Mouse (Mus musculus) spleen, embryonic (tissue): Measurements from ENCODE around the gene Hba-a1.
"Not testable (repeated sequence)": the region's sequence is repeated elsewhere in the genome, so short reads cannot be mapped to it uniquely, and the experiment has no call there.

ENCODE experiments used
- CTCF ChIA-PET: fragments of 350-600 bp; sonication (Branson Sonifier 250); formaldehyde crosslinking; loops from one replicate; lab custom pipeline; 2022; lab: Charles Lee

Gene Hba-a1

DNA sequence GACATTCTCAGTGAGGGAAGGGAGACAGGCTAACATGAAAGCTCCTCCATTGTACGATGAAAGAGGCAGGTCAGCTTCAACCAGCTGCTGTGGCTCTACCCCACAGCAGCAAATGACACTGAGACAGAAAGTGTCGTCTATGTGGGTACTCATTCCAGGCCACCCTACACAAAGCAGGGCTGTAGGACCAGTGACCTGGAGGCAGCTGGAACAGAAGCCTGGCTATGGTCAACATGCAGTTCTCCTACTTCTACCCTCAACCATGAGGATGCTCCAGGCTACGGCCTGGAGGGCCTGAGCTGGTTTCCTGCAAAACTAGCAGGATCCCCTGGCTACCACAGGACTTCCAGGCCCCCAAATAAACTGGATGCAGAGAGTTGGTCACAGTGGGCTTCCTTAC is 26.7 kb upstream of the Hba-a1 start:
- CTCF ChIA-PET = no interaction called here

DNA sequence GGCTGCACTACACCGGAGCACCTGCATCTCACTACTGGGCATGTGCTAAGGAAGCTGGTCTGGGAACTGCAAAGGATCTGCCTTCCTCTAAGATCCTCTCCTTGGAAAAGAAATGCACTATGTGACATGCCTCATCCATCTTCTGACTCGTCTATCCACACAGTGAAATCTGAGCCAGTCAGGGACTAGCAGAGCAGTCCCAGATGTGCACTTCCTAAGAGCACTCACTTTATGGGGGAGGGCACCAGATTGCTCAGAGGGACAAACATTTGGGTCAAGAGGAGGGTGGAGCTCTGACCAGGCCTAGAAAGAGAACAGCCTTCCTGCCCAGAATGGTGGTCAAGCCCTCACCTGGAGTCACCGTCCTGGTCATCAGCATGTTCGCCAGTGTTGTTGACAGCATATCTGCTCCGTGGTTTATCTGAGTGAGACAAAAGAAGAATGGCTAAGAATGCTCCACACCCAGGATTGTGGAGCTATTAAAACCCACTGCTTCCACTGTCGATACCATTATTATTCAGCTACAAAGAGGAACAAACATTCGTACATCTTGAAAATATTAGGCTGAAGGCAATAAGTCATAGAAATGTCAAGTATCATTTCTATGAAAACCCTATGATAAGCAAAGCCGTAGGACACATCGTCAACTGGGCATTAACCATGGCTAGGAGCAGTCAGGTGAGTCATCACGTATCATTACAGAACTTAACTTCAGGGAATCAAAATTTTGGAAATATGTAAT is 20.5 kb upstream of the Hba-a1 start:
- CTCF ChIA-PET = interaction anchor here (1.0 kb wide), 1 partner anchor 15 kb away, joined by 3 read pairs; no protein-coding TSS in a partner anchor

DNA sequence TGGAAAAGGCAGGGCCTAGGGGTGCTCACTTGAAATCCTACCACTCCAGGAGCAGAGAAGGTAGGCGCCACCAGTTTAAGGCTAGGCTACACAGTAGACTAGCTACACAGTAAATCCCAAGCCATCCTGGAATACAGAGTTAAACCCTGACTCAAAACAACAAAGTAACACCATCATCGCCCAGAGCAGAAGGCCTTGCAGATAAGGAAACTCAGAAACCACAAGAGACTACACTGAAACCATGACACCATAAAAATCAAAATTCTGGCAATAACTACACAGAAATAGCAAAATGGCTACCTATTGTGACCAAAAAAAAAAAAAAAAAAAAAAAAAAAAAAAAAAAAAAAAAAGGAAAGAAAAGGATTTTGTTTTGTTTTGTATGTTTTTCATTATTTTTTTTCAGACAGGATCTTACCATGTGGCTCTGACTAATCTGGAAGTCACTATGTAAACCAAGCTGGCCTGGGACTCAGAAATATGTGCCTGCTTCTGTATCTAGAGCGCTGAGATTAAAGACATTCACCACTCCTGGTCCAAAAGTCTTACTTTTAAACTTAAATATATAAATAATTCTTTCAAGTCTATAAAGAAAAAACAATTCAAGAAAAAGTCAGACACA is 18.1 kb upstream of the Hba-a1 start:
- CTCF ChIA-PET = no interaction called here

DNA sequence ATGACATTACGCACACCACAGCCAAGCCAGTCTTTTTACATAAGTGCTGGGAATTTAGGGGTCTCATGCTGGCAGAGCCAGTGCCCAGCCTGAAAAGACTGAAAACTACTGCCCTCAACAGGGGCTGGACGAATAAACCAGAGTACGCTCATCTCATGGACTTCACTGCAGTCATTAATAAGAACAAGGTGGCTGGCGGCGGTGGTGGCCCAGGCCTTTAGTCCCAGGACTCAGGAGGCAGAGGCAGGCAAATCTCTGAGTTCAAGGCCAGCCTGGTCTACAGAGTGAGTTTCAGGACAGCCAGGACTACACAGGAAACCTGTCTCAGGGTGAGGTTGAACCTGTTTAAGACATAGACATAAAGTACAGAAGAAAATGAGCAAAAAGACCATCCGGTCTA is 17.1 kb upstream of the Hba-a1 start:
- CTCF ChIA-PET = no interaction called here

GRCm38 (mm10) chr11:32266776-32267175 is 16.5 kb upstream of the Hba-a1 start:
- CTCF ChIA-PET = no interaction called here

- CTCF ChIA-PET = no interaction called here
Observed at GRCm38 (mm10) chr11:32267188-32267884, 16.0 kb upstream of the Hba-a1 start, which contains the start of gene Nprl3. TSS of gene Nprl3 (minus strand) at chr11:32267707.

DNA sequence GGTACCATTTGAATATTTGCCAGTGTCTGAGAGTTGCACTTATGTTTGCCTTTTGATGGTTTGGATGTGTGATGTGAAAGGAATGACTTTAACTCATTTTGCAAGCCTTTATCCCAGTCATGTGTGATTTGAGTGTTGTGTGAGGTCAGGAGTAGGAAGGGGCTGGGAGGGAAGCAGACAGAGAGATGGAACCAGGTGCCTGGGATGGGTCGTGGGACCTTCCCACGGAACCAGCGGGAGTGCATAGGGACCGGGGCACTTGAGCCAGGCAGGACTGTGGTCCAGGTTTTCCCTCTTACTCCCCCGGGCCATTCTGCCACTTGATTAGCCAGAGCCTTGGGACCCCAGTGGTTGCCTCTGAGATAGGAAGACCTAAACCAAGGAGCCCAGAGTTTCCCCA is 15.3 kb upstream of the Hba-a1 start:
- CTCF ChIA-PET = interaction anchor here (0.6 kb wide), 1 partner anchor 319 kb away, joined by 3 read pairs; no protein-coding TSS in a partner anchor

GRCm38 (mm10) chr11:32268952-32269351 is 14.4 kb upstream of the Hba-a1 start:
- CTCF ChIA-PET = no interaction called here

DNA sequence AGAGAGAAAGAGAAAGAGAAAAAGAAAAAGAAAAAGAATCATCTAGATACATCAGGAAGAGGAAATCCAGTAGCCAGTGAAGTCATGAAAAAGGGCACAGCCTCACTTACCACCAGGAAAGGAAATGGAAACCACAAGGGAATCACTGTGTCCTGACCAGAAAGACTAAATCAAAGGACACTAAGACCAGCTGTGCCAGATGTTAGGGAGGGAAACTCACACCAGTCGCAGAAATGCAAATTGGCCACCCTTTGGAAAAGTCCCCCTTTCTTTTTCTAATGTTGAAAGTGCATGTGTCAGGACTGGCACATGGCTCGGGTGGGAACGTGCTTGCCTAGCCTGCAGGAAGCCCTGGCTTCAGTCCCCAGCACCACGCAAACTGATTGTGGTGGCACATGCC is 12.1 kb upstream of the Hba-a1 start:
- CTCF ChIA-PET = no interaction called here

DNA sequence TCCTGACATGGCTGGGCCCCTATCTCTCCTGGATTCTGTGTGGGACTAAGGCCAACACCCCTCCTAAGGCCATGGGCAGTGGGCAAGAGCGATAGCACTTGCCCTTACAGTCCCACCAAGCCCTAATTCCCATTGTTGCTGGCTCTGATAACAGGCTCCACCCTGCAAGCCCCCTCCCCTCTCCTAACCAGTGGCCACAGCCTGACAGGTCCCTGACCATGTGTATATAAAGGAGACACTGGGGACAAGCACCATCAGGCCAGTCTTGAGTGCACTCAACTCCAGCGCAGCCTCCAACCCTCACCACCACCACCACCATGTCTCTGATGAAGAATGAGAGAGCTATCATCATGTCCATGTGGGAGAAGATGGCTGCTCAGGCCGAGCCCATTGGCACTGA is 7.0 kb upstream of the Hba-a1 start, which contains the start of gene Hba-x:
Gene Hba-x (plus strand): TSS at position 54 of the 400 bp plus-strand sequence.
- CTCF ChIA-PET = no interaction called here

DNA sequence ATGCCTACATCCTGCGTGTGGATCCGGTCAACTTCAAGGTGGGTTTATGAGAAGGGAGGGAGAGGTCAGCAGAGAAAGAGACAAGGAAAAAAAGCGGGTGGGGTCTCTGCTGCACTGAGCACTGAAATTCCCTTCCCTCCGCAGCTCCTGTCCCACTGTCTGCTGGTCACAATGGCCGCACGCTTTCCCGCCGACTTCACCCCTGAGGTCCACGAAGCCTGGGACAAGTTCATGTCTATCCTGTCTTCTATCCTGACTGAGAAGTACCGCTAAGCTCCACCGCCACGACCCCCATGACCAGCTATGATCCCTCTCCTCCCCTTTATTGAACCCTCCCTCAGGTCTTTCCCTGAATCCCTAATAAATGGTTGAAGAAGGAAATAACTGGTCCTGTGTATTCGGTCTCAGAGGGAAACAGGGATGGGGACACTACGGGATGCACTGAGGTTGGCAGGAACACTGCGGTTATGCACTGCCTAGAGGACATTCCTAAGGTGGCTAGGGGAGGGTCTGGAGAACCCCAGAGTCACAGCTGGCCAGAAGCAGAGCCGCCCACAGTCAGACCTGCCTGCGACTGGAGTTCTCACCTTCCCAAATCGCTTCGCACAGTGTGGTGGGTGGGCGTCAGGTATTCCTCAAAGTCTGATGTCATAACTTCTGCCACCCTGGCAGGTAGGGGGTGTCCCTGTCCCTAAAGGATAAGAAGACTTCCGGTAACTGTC is 5.4 kb upstream of the Hba-a1 start:
- CTCF ChIA-PET = interaction anchor here (1.1 kb wide), 1 partner anchor 95 kb away, joined by 4 read pairs; no protein-coding TSS in a partner anchor

GRCm38 (mm10) chr11:32278458-32278957 is 4.8 kb upstream of the Hba-a1 start:
- CTCF ChIA-PET = interaction anchor here (1.1 kb wide), 1 partner anchor 96 kb away, joined by 4 read pairs; no protein-coding TSS in a partner anchor

DNA sequence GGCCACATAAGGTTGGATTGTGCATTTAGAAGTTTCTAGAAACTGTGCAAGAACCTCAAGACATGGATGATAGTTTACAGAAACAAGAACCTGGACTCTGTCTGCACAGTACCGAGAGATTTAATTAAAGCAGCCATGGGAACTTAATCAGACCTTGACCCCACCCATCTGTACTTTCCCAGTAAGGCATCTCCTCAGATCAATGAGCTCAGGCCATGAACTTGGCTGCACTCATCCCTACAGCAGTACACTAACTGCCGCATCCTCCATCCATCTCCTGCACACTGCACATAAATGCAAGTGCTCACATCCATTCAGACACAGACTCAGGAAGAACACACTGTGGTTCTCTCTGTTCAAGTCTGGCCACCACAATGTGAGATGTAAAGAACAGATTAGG is 2.7 kb upstream of the Hba-a1 start:
- CTCF ChIA-PET = no interaction called here

GRCm38 (mm10) chr11:32281416-32282144 is 1.7 kb upstream of the Hba-a1 start:
- CTCF ChIA-PET = no interaction called here

DNA sequence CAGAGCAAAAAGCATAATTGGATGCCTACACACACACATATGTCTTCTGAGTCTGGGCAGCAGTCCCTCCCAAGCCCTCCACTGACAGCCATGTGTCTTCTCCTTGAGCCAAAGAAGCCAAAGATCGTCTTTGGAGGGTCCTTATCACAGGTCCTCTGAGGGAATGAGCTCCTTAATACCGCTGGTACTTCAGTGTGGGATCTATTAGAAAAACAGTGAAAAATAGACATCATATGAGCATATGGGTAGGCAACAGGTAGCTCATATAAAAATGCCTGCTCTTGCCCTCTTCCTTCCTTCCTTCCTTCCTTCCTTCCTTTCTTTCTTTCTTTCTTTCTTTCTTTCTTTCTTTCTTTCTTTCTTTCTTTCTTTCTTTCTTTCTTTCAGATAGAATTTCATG is 1.3 kb downstream of the Hba-a1 start:
- CTCF ChIA-PET = not testable (repeated sequence)

- CTCF ChIA-PET = no interaction called here
Observed at GRCm38 (mm10) chr11:32285031-32285775, 1.9 kb downstream of the Hba-a1 start.

DNA sequence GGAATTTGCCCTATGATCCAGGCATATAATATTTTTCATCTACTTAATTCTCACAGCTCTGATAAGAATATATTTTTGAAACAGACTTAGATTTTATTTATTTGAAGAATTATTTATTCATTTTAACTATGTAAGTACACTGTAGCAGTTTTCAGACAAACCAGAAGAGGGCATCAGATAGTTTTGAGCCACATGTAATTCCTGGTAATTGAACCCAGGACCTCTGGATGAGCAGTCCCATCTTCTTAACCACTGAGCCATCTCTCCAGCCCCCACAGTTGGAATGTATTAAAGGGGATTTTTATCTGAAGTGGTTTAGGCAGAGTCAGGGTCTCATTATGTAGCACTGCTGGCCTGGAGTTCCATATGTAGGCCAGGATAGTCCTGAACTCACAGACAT is 2.6 kb downstream of the Hba-a1 start:
- CTCF ChIA-PET = not testable (repeated sequence)

DNA sequence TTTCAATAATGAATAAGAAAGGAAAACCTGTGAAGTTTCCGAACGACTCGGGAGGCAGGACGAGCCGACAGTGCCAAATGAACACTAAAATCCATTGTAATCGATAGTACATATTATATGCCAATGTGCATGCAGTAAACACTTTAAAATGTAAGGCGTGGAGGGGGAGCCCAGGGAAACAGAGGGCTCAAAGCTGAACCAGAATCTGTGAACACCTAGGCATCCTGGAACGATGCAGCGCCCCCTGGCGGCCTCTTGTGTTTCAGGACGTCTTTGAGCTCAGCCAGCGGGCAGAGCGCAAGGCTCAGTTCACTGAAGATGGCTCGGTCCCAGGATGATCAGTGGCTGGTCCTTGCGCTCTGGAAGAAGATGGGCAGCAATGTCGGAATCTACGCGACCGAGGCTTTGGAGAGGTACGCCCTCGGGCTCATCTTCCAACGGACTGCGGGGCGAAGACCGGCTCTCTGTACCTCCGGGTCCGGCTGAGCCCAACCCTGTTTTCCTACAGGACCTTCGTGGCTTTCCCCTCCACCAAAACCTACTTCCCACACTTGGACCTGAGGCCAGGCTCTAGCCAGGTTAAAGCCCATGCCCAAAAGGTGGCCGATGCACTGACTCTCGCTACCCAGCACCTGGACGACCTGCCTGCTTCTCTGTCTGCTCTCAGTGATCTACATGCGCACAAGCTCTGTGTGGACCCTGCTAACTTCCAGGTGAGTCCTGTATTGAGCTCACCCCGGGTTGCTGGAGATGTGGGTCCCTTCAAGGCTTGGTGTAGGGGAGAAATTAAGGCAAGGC is 3.6 kb downstream of the Hba-a1 start, which contains the start of gene Hbq1b:
Gene Hbq1b (plus strand): TSS at position 271 of the 798 bp plus-strand sequence.
- CTCF ChIA-PET = not testable (repeated sequence)

DNA sequence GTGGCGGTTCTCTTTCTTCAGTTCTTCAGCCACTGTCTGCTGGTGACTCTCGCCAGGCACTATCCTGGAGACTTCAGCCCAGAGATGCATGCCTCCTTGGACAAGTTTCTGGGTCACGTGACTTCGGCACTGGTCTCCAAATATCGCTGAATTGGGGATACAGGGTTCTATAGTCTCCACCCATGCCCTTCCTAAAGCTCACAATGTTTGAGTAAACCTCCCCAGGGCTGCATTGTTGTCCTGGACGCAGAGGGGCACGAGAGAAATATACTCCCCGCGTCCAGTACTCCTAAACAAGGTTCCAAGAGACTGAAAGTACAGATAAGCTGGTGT is 4.1 kb downstream of the Hba-a1 start:
- CTCF ChIA-PET = no interaction called here
